Mouse (Mus musculus) T-helper 17 cell (primary cell): Measurements from ENCODE around the gene Tceanc2.

Experiments used
- in situ Hi-C, 2 experiments: fragments of 300-600 bp; cut with MboI, MseI; formaldehyde crosslinking; loops; 1 replicate in 1 of 2; 2 replicates in 1 of 2; pipeline ENCODE4 v1.15.1; 2025; ENCODE audit warnings: high pct_unique_total_duplicates in 2 of 2

Gene Tceanc2

GRCm38 (mm10) chr4:107179561-107179960 lies 645 bp upstream of the Tceanc2 start:
- in situ Hi-C loops: no loop called here

GRCm38 (mm10) chr4:107178182-107178829 lies 610 bp downstream of the Tceanc2 start, which contains the start of gene Tmem59:
Gene Tmem59 (plus strand): TSS chr4:107178399.
- in situ Hi-C loops: no loop called here

GRCm38 (mm10) chr4:107177506-107177905 lies 1.4 kb downstream of the Tceanc2 start:
- in situ Hi-C loops: no loop called here

- in situ Hi-C loops: loop anchor here (5.0 to 10.0 kb wide), 2 partner anchors 353 to 360 kb away; no protein-coding TSS in a partner anchor
These were observed 11.1 kb downstream of the Tceanc2 start for GRCm38 (mm10) chr4:107167798-107168197.

- in situ Hi-C loops: loop anchor here (5.0 to 10.0 kb wide), 2 partner anchors 352 to 359 kb away; no protein-coding TSS in a partner anchor
These were observed 12.2 kb downstream of the Tceanc2 start for GRCm38 (mm10) chr4:107166700-107167099.

GRCm38 (mm10) chr4:107163756-107164587 lies 14.9 kb downstream of the Tceanc2 start:
- in situ Hi-C loops: loop anchor here in 1 of 2 experiments (10.0 kb wide), 1 partner anchor 349 kb away; no protein-coding TSS in a partner anchor

- in situ Hi-C loops: loop anchor here in 1 of 2 experiments (10.0 kb wide), 1 partner anchor 349 kb away; no protein-coding TSS in a partner anchor
These were observed 15.6 kb downstream of the Tceanc2 start for GRCm38 (mm10) chr4:107163341-107163740.

GRCm38 (mm10) chr4:107160181-107160580 lies 18.7 kb downstream of the Tceanc2 start:
- in situ Hi-C loops: loop anchor here in 1 of 2 experiments (10.0 kb wide), 1 partner anchor 345 kb away; no protein-coding TSS in a partner anchor

- in situ Hi-C loops: no loop called here
These were observed 19.6 kb downstream of the Tceanc2 start for GRCm38 (mm10) chr4:107159166-107159773.

- in situ Hi-C loops: no loop called here
These were observed 21.9 kb downstream of the Tceanc2 start for GRCm38 (mm10) chr4:107156983-107157401.

- in situ Hi-C loops: no loop called here
These were observed 26.3 kb downstream of the Tceanc2 start for GRCm38 (mm10) chr4:107152571-107152970.

GRCm38 (mm10) chr4:107150991-107151390 lies 27.9 kb downstream of the Tceanc2 start:
- in situ Hi-C loops: no loop called here

GRCm38 (mm10) chr4:107143511-107143910 lies 35.4 kb downstream of the Tceanc2 start:
- in situ Hi-C loops: no loop called here

- in situ Hi-C loops: no loop called here
These were observed 38.9 kb downstream of the Tceanc2 start for GRCm38 (mm10) chr4:107139836-107140631.

- in situ Hi-C loops: no loop called here
These were observed 39.7 kb downstream of the Tceanc2 start for GRCm38 (mm10) chr4:107138948-107139835.

- in situ Hi-C loops: no loop called here
These were observed 42.4 kb downstream of the Tceanc2 start for GRCm38 (mm10) chr4:107136531-107136930.

- in situ Hi-C loops: no loop called here
These were observed 43.3 kb downstream of the Tceanc2 start for GRCm38 (mm10) chr4:107135663-107136062.

- in situ Hi-C loops: no loop called here
These were observed 44.0 kb downstream of the Tceanc2 start for GRCm38 (mm10) chr4:107134891-107135290.

- in situ Hi-C loops: no loop called here
These were observed 48.4 kb downstream of the Tceanc2 start for GRCm38 (mm10) chr4:107130534-107130933.

- in situ Hi-C loops: no loop called here
These were observed 49.5 kb downstream of the Tceanc2 start for GRCm38 (mm10) chr4:107129373-107129772.
